Mouse (Mus musculus) CD4-positive, CD25-positive, alpha-beta regulatory T cell, adult 2 months (primary cell): ENCODE measurements around the gene Kiss1r.

ENCODE experiments used
- DNase-seq: peaks from one replicate; pipeline ENCODE4 v3.0.0-alpha.2; 2012; ENCODE audit warnings: low read depth, low spot score

Kiss1r gene

DNA sequence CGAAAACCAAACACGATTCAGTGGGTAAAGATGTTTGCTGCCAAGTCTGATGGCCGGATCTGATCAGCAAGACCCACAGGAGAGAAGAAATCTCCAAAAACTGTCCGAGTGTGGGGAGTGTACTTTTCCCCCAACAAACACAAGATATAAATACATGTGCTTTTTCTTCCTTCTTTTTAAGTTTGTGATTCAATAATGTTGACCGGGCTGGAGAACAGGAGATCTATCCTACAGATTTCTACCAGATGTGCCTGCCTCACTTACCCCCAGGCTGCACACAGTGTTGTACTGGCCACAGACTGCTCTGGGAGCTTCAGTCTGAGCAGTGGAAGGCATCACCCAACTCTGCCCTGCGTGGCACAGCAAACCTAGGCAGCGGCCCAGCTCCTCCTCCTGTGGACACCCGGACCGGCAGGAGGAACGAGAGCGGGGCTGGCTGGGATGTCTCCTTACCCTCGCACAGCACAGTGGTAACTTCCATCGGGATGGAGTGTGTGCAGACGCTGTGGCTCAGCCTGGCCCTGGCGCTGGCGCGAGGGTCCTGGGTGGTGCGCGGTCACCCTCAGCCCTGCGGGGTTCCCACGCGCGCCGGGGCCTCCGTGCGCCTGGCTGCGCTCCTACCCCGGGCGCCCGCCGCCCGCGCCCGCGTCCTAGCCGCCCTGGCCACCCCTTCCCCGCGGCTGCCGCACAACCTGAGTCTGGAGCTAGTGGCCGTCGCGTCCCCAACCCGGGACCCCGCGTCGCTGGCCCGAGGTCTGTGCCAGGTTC lies 53.8 kb downstream of the Kiss1r start, which contains the start of gene Grin3b:
Gene Grin3b, plus strand, starts transcription at position 301 of the 768 bp plus-strand sequence.
- DNase-seq, result no peak

DNA sequence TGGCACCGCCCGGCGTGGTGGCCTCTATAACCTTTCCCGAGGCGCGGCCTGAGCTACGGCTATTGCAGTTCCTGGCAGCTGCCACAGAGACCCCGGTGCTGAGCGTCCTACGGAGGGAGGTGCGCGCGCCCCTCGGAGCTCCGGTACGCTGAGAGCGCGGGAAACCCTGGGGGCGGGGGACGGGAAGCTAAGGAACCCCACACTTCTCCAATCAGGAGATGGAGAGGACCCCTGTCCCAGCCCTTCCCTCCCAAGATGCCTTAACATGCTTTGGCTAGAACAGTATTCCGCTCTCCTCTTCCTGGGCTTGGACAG lies 54.4 kb downstream of the Kiss1r start:
- DNase-seq, result no peak
